Mouse (Mus musculus) gonadal fat pad, adult 2 months (tissue): Measurements from ENCODE around the gene Kcmf1. TPM values are rescaled to one million over a fixed set of nuclear protein-coding genes. Genes with fewer than 3 reads are reported as not detected.
"Not testable (repeated sequence)": the region's sequence is repeated elsewhere in the genome, so short reads cannot be mapped to it uniquely, and the experiment has no call there.

ENCODE experiments used
- DNase-seq: peaks from one replicate; pipeline ENCODE4 v3.0.0-alpha.2; 2012; ENCODE audit warnings: low read depth
- polyA plus RNA-seq: library from polyadenylated mRNA; depleted of rRNA; stranded (reverse); fragments of >200 nt; gene quantifications from 2 replicates; pipeline ENCODE4 v1.2.3, GENCODE M21; 2012

Gene Kcmf1
- polyA plus RNA-seq, 1 experiment, result 93.0 TPM

- no peak for DNase-seq
These were observed 1.3 kb downstream of the Kcmf1 start for GRCm38 (mm10) chr6:72898244-72899200.

- DNase-seq, result no peak
These were observed 4.8 kb downstream of the Kcmf1 start for GRCm38 (mm10) chr6:72895000-72895399.

GRCm38 (mm10) chr6:72891238-72891637, 8.5 kb downstream of the Kcmf1 start:
- no peak for DNase-seq

- no peak for DNase-seq
These were observed 11.1 kb downstream of the Kcmf1 start for GRCm38 (mm10) chr6:72888655-72889054.

- no peak for DNase-seq
These were observed 14.5 kb downstream of the Kcmf1 start for GRCm38 (mm10) chr6:72885268-72885667.

- no peak for DNase-seq
These were observed 15.0 kb downstream of the Kcmf1 start for GRCm38 (mm10) chr6:72884767-72885166.

GRCm38 (mm10) chr6:72882661-72883458, 16.9 kb downstream of the Kcmf1 start:
- no peak for DNase-seq

GRCm38 (mm10) chr6:72882222-72882621, 17.6 kb downstream of the Kcmf1 start:
- DNase-seq, result no peak

GRCm38 (mm10) chr6:72881619-72881979, 18.2 kb downstream of the Kcmf1 start:
- no peak for DNase-seq

- no peak for DNase-seq
These were observed 18.7 kb downstream of the Kcmf1 start for GRCm38 (mm10) chr6:72880913-72881618.

GRCm38 (mm10) chr6:72876629-72877028, 23.1 kb downstream of the Kcmf1 start:
- no peak for DNase-seq

GRCm38 (mm10) chr6:72873338-72873737, 26.4 kb downstream of the Kcmf1 start:
- no peak for DNase-seq

GRCm38 (mm10) chr6:72872276-72872675, 27.5 kb downstream of the Kcmf1 start:
- DNase-seq, result no peak

GRCm38 (mm10) chr6:72869601-72870000, 30.2 kb downstream of the Kcmf1 start:
- DNase-seq, result no peak

GRCm38 (mm10) chr6:72868688-72869087, 31.1 kb downstream of the Kcmf1 start:
- DNase-seq, result no peak

- DNase-seq, result no peak
These were observed 32.0 kb downstream of the Kcmf1 start for GRCm38 (mm10) chr6:72867746-72868145.

GRCm38 (mm10) chr6:72866232-72866631, 33.5 kb downstream of the Kcmf1 start:
- peak; percentile 26 for DNase-seq

- DNase-seq, result not testable (repeated sequence)
These were observed 37.1 kb downstream of the Kcmf1 start for GRCm38 (mm10) chr6:72862686-72863085.

- DNase-seq, result no peak
These were observed 45.5 kb downstream of the Kcmf1 start for GRCm38 (mm10) chr6:72854256-72854655.

GRCm38 (mm10) chr6:72852180-72852579, 47.6 kb downstream of the Kcmf1 start:
- no peak for DNase-seq

- DNase-seq, result no peak
These were observed 48.1 kb downstream of the Kcmf1 start for GRCm38 (mm10) chr6:72851633-72852032.

GRCm38 (mm10) chr6:72841986-72842502, 57.7 kb downstream of the Kcmf1 start:
- no peak for DNase-seq
